Mouse (Mus musculus) hematopoietic stem cell, adult 5-6 weeks (primary cell): ENCODE data around the gene Atad5. TPM values are rescaled to one million over a fixed set of nuclear protein-coding genes. Genes with fewer than 3 reads are reported as not detected.
"Not testable (repeated sequence)": the region's sequence is repeated elsewhere in the genome, so short reads cannot be mapped to it uniquely, and the experiment has no call there.

Source experiments
- ATAC-seq, 2 experiments: fragments of 125-278 bp in 1 of 2; replicated peaks in 1 of 2; 2 replicates each; pipeline ENCODE4 v1.8.0; 2016 to 2017; ENCODE audit warnings: inconsistent platforms in 2 of 2, mild to moderate bottlenecking in 2 of 2, moderate number of reproducible peaks in 2 of 2, low read depth in 1 of 2, moderate TSS enrichment in 1 of 2; ENCODE audit not compliant: low FRiP score in 2 of 2, poor library complexity in 2 of 2, severe bottlenecking in 2 of 2, insufficient read depth in 1 of 2, low TSS enrichment in 1 of 2
- total RNA-seq: library from RNA; stranded (forward); fragments of 172-1452, 232-1000 nt; gene quantifications from 2 replicates; pipeline ENCODE4 v1.2.3, GENCODE M21; 2017

Gene Atad5
- total RNA-seq, 1 experiment from 2014 or later, result 38.5 TPM

- ATAC-seq, result no peak
Measured at GRCm38 (mm10) chr11:80137773-80138172, 48.6 kb downstream of the Atad5 start.

DNA sequence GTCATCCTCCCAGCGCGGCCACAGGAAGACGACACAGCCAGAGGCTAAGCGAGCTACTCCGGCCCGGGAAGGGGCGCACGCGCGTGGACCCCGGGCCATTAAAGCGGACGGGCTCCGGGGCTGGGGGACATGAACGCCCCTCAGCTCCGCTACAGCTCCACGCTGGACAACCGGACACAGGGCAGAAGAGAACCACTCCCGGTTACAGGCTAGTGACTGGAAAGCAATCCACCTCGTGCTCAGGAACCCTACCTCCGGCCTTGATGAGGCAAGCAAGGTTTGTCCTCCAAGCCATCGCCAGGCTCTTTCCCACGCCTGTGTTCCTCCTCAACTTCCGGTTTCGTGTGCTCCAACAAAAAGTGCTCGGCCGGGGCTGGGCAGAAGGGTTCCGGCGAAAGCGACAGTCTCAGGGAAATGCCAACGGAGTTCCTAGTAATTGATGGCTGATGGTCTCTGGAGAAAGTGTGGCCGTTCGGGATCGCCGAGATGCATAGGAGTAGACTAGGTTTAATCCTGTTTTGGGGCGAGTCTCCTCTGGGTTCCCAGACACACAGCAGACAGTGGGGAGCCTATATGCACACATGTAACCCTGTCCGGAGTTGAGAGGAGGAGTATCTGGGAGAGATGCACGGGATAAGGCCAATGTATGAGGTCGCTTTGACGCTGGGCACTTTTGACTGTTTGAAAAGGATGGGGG lies 52.8 kb downstream of the Atad5 start, which contains the start of gene Tefm:
Gene Tefm, minus strand, starts transcription at position 351 of the 697 bp plus-strand sequence.
- ATAC-seq, result peak; percentile 65 to 79

- ATAC-seq, result no peak
Measured at GRCm38 (mm10) chr11:80142872-80143271, 53.7 kb downstream of the Atad5 start.

DNA sequence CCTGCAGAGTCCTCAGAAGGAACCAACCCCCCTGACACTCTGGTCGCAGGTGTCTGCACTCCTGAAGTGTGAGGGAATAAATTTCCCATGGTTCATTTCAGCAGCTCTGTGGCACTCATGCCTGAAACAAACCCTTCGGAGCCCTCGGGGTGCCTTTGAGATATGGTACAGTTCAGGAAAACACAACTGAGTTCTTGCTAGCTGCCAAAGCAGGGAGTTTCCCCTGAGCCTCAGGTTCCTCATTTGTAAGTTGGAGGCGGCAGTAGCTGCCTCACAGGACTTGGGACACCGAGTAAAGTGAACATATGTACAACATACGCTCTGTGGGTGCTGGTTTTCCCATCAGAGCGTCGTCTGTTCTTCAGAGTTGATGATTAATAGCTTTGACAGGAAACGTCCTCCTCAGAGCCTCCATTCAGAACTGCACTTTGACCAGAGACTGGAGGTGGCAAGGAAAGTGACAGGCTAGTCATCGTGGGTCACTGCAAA lies 56.6 kb downstream of the Atad5 start:
- peak; percentile 84 to 89 for ATAC-seq

- no peak for ATAC-seq
Measured at GRCm38 (mm10) chr11:80147748-80148147, 58.5 kb downstream of the Atad5 start.

DNA sequence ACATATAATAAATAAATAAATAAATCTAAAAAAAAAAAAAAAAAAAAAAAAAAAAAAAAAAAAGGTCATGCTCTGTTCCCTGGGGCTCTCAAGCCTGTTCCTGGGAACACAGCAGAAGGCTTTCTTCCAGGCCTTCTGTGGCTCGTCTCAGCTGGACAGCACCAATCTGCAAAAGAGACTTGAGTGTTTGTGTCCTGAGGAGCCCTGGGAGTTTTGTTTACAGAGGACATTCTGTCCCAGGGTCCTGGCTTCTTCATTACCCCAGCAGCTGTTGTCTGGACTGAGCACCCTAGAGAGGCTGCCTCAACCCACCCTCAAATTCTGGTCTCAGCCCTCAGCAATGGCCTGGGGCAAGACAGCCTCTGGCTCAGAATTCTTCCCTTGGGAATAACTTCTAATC lies 59.1 kb downstream of the Atad5 start:
- ATAC-seq, result no peak

DNA sequence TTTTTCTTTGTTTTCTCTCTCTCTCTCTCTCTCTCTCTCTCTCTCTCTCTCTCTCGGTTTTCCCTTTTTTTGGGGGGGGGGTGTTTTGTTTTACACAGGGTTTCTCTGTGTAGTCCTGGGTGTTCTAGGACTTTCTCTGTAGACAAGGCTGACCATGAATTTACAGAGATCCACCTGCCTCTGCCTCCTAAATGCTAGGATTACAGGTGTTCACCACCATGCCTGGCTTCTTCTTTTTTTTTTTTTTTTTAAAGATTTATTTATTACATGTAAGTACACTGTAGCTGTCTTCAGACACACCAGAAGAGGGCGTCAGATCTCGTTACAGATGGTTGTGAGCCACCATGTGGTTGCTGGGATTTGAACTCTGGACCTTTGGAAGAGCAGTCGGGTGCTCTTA lies 59.8 kb downstream of the Atad5 start:
- ATAC-seq, result not testable (repeated sequence)

DNA sequence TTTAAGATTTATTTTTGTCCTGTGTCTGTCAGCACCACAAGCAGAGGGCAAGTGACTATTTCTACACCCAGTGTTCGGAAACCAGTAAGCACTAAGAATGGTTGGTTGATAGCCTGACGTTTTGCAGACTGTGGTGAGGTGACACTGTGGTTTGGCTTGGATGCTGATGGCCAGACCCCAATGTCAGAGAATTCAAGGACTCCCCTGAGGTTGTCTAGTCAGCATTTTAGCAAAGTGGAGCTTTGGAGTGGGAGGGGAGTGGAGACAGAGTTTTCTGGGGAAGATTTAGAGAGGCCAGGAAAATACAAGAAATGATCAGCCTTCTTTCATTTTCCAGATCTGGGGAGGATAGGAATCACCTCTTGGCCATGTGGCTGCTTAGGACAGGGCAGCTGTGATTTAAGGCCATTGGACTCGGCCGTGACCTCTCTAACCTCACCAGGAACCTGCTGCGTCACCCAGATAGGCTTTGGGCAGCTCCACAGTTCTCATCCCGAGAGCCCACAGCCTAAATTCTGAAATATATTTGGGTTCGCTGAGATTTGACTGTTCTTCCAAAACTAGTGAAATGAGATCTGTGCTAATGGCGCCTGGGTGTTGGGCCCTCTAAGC lies 60.3 kb downstream of the Atad5 start:
- ATAC-seq, result no peak

DNA sequence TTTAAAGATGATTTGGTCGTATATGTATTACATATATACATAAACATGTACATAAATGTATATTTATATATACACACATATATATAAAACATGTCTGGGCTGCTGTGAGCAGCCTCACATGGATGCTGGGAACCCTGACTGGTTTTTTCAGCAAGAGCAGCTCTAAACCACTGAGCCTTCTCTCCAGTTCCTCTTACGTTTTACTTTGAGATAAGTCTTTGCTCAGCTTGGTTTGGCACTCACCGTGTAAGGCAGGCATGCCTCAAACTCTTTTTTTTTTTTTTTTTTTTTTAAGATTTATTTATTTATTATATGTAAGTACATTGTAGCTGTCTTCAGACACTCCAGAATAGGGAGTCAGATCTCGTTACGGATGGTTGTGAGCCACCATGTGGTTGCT lies 61.4 kb downstream of the Atad5 start:
- ATAC-seq, result no peak

DNA sequence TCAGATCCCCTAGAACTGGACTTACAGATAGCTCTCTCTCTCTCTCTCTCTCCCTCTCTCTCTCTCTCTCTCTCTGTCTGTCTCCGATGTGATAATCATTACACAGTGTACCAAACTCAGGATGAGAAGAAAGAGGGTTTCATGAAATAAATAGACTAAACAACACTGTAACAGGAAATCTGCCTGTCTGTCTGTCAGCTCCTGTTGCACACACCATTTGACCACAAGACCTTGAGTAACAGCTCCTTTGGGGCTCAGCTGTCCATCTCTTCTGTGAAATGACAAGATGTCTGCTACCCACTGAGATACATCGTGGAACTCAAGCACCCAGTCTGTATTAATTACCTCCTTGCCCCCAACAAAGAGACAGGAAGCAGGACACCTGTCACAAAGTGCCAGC lies 62.3 kb downstream of the Atad5 start:
- ATAC-seq, result no peak

GRCm38 (mm10) chr11:80152376-80152775 lies 63.2 kb downstream of the Atad5 start:
- no peak for ATAC-seq

- peak; percentile 93 to 96 for ATAC-seq
Measured at GRCm38 (mm10) chr11:80153857-80154495, 64.8 kb downstream of the Atad5 start, which contains the start of gene Adap2. Gene Adap2, plus strand, starts transcription at chr11:80154105.

GRCm38 (mm10) chr11:80154501-80154900 lies 65.3 kb downstream of the Atad5 start:
- no peak; a peak in 1 of 4 replicates for ATAC-seq

DNA sequence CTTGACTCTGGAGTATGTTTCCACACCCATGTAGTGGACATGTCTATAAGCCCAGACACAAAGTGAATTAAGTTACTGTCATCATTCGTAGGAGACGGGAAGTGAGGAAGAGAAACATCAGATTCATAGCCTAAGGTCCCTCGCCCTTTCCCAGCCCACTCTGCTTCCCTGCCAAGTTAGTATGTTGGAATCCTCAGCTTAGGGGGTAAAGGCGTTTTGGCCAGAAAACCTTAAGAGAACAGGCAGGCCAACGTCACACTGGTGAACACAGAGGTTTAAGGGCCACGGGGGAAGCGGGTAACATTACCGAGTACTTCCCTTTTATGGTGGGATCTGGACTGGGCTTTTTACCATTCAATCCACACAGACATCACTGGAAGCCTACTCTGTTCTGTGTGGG lies 66.3 kb downstream of the Atad5 start:
- ATAC-seq, result no peak

DNA sequence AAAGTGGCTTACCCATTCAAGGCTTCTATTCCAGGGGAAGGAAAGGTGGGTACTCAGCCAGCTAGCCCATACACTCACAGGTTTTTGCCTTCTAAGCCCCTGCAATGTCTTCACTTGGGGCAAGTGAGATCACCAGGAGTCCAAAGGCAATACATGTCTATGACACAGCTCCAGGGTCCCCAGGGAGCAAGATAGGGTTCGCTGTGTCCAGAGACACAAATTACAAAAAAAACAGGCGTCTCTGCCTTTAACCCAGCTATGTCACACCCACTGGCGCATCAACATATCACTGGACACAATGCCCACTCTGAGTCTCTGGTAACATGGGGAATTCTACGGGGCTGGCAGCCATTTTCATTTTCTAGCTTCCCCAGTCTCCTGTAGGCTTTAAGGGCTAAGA lies 66.8 kb downstream of the Atad5 start:
- ATAC-seq, result no peak

- ATAC-seq, result no peak
Measured at GRCm38 (mm10) chr11:80156841-80157240, 67.6 kb downstream of the Atad5 start.

GRCm38 (mm10) chr11:80159018-80159417 lies 69.8 kb downstream of the Atad5 start:
- no peak for ATAC-seq

DNA sequence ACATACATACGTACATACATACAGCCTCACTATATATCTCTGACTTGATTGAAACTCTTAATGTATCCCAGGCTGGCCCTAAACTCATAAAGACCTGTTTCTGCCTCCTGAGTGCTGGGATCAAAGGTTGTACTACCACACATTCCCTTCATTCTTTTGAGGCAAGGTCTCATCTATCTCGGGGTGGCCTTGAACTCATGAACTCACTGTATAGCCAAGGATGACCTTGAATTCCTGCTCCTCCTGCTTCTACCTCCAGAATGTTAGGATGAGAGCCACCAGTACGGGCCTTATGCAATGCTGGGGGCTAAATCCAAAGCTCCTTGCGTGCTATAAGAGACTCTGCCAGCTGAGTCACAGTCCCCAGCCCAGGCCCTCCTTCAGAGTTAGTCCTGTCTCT lies 71.8 kb downstream of the Atad5 start:
- no peak for ATAC-seq
